Mouse (Mus musculus) C2C12 (cell line): ENCODE data around the gene Isoc2b. TPM values are rescaled to one million over a fixed set of nuclear protein-coding genes. Genes with fewer than 3 reads are reported as not detected.

Experiments used
- H3K27me3 ChIP-seq: one replicate; pipeline ENCODE4 v1.6.1; 2011; ENCODE audit not compliant: control insufficient read depth, insufficient read depth, insufficient read length
- H3K36me3 ChIP-seq: one replicate; pipeline ENCODE4 v1.6.1; 2011; ENCODE audit not compliant: control insufficient read depth, insufficient read depth
- H3K4me3 ChIP-seq: one replicate; pipeline ENCODE4 v1.5.1; 2011; ENCODE audit warnings: mild to moderate bottlenecking, control low read depth; ENCODE audit not compliant: poor library complexity, insufficient read depth, severe bottlenecking
- H3K79me2 ChIP-seq: one replicate; pipeline ENCODE4 v1.6.1; 2011; ENCODE audit not compliant: control insufficient read depth, insufficient read depth
- H3K79me3 ChIP-seq: one replicate; pipeline ENCODE4 v1.6.1; 2011; ENCODE audit warnings: low read depth, control low read depth
- H3ac ChIP-seq: one replicate; pipeline ENCODE3; 2011; ENCODE audit warnings: low read depth; ENCODE audit not compliant: control insufficient read depth, insufficient read length
- CEBPB ChIP-seq: IDR thresholded peaks from one replicate; pipeline ENCODE4 v1.6.1; 2011; ENCODE audit warnings: low read depth, mild to moderate bottlenecking, control low read depth, moderate library complexity
- CTCF ChIP-seq: IDR thresholded peaks from one replicate; pipeline ENCODE4 v1.5.1; 2011; ENCODE audit not compliant: control insufficient read depth, insufficient read depth, insufficient read length
- FOSL1 ChIP-seq: IDR thresholded peaks from one replicate; pipeline ENCODE4 v1.8.0; 2011; ENCODE audit warnings: mild to moderate bottlenecking, low read length; ENCODE audit not compliant: poor library complexity, insufficient read depth, severe bottlenecking
- MAX ChIP-seq: IDR thresholded peaks from one replicate; pipeline ENCODE4 v1.6.1; 2011; ENCODE audit warnings: mild to moderate bottlenecking, control low read depth
- MYOD1 ChIP-seq: IDR thresholded peaks from one replicate; pipeline ENCODE4 v1.6.1; 2011; ENCODE audit warnings: low read depth; ENCODE audit not compliant: control insufficient read depth, insufficient read length
- MYOG ChIP-seq: IDR thresholded peaks from one replicate; pipeline ENCODE4 v1.6.1; 2011; ENCODE audit not compliant: control insufficient read depth, insufficient read length; ENCODE audit errors: extremely low read depth
- USF1 ChIP-seq: IDR thresholded peaks from one replicate; pipeline ENCODE4 v1.6.1; 2011; ENCODE audit warnings: low read depth, mild to moderate bottlenecking, control low read depth, moderate library complexity
- polyA plus RNA-seq: library from polyadenylated mRNA; unstranded; fragments of >200 nt; fragmentation: generic; extraction: Trizol; gene quantifications from one replicate; pipeline ENCODE4 v1.2.1, GENCODE M21; 2012; ENCODE audit warnings: missing spikeins

Gene Isoc2b
- polyA plus RNA-seq, 1 experiment = 0.32 TPM

DNA sequence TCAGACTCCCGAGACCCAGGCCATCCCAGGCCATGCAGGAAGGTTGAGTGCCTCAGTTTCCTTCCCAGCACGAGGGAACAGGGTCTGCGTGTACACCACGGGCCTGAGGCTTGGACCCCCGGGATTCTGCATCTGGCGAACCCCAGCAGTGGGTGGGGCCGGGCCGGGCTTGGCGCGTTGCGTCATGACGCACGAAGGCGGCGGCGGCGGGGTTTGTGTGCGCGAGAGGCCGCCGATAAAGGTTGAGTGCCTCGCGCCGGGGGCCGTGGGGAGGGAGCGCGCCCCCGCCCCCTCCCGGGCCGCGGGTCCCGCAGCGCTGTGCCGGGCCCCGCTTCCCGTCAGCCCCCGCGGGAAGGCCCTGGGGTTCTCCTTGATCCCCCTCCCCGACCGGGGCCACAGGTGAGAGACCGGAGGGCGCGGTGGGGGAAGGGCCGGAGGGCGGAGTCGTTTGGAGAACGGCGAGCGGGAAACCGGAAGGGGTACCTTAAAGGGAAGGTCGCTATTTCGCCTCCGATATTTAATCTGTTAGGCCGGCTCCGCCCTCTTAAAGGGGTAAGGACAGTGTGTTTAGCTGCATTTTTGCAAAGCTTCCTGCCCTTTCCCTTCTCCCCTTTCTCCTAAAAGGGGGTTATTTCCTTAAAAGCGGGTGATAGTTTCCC is 45.1 kb upstream of the Isoc2b start, which contains the start of gene Zfp628:
TSS of gene Zfp628 (plus strand) at position 211 of the 659 bp plus-strand sequence.
- Histone ChIP-seq H3K36me3 (peaks cover 10% of the 10 kb centered on the region), H3K79me3 (peaks cover 9% of the 10 kb centered on the region), H3K4me3 (peak within 1 kb of the TSS; percentile 49), H3K79me2 (peaks cover 26% of the 10 kb centered on the region), H3ac (peak within 1 kb of the TSS; percentile 75), H3K27me3 (peaks cover 3% of the 10 kb centered on the region)
- no peak for TF ChIP-seq FOSL1
- TF ChIP-seq CEBPB = peak; percentile 19

DNA sequence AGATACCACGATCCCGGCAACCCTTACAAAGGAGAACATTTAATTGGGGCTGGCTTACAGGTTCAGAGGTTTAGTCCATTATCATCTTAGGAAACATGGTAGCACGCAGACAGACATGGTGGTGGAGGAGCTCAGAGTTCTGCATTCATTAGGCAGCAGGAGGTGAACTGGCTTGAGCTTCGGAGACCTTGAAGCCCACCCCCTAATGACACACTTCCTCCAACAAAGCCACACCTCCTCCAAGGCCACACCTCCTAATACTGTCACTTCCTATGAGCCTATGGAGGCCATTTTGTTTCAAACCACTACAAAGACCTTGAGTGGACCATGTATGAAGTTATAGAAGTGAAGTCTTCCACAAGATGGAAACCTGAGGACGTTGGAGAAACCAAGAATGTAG is 42.2 kb upstream of the Isoc2b start:
- Histone ChIP-seq H3K27me3 (peaks cover 11% of the 10 kb centered on the region), H3K79me3 (peaks cover 9% of the 10 kb centered on the region), H3K79me2 (peaks cover 18% of the 10 kb centered on the region), H3K36me3 (peaks cover under 1% of the 10 kb centered on the region), H3K4me3 (no peak overlapping the region), H3ac (no peak overlapping the region)
- TF ChIP-seq USF1 (no peak), CTCF (no peak), MYOG (no peak), MAX (no peak), MYOD1 (no peak), CEBPB (no peak), FOSL1 (no peak)

DNA sequence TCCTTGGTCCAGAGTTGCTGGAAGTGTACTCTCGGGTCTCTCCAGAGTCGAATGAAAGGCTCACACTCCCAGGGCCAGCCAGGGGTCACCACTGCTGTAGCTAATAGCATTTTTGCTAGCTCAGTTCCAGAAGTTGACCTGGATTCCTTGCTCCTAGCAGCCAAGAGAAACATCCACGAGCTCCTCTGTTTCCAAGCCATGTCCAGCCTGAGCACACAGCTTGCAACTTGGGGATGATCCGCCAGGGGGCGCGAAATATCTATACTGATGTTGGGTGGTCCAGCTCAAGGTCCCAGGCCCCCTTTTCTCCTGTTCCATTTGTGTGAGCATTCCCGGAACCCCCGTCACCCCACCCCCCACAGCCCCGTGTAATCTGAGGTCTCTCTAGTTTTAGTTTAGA is 41.5 kb upstream of the Isoc2b start:
- H3K36me3 ChIP-seq = no peaks in the 10 kb centered on the region
- H3K4me3 ChIP-seq = no peak overlapping the region
- H3K79me2 ChIP-seq = peaks cover 11% of the 10 kb centered on the region
- no peak overlapping the region for H3ac ChIP-seq
- TF ChIP-seq MYOG (no peak), CEBPB (no peak), CTCF (peak; percentile 30)
- H3K79me3 ChIP-seq = peaks cover 6% of the 10 kb centered on the region
- peaks cover 18% of the 10 kb centered on the region for H3K27me3 ChIP-seq

DNA sequence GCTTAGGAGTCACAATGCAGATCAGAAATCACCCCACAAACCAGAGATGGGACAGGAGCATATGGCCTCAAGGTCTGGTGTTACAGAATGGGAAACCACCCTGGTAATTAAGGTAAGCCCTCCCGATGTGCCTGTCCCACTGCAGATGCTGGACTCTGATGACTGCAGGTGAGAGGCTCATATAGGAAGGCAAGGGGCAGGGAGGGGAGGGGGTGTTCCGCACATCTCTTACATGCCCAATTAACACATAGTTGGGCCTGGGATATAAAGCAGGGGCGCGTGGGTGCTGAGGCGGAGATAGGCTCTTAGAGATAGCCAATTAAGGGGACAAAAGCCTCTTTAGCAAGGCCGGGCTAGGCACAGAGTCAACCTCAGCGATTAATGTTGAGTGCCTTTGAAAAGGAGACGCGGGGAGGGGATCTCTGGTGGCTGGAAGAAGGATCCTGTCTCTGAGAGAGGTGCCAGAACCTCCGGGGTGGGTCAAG is 36.5 kb upstream of the Isoc2b start, which contains the start of gene Gm36210:
TSS of gene Gm36210 (minus strand) at position 51 of the 485 bp plus-strand sequence.
- Histone ChIP-seq H3K79me2 (no peaks in the 10 kb centered on the region), H3ac (no peak within 1 kb of the TSS), H3K27me3 (peaks cover 27% of the 10 kb centered on the region), H3K79me3 (no peaks in the 10 kb centered on the region), H3K4me3 (no peak within 1 kb of the TSS), H3K36me3 (no peaks in the 10 kb centered on the region)
- TF ChIP-seq FOSL1 (no peak), MAX (no peak), CTCF (no peak), MYOG (no peak), USF1 (no peak), MYOD1 (no peak), CEBPB (no peak)

DNA sequence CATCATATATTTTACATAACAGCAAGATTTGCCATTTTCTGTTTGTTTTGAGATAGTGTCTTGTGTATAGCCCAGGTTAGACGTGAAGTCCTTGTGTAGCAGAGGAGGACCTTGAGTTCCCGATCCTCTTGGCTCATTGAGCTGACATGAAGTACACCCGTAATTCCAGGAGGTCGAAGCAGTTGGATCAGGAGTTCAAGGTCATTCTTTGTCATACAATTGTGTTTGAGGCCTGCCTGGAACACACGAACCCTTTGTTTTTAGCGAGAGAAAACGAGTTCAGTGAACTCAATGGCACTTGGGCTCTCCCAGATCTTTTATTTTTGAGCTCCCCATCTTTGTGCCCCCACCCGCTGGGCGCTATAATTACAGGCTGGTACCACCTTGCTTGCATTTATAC is 32.3 kb upstream of the Isoc2b start:
- Histone ChIP-seq H3K4me3 (no peak overlapping the region), H3K79me3 (no peaks in the 10 kb centered on the region), H3K36me3 (no peaks in the 10 kb centered on the region), H3K27me3 (peaks cover 17% of the 10 kb centered on the region), H3K79me2 (no peaks in the 10 kb centered on the region), H3ac (no peak overlapping the region)
- TF ChIP-seq MAX (no peak), CTCF (no peak), FOSL1 (no peak), MYOG (no peak), CEBPB (no peak), USF1 (no peak), MYOD1 (no peak)

DNA sequence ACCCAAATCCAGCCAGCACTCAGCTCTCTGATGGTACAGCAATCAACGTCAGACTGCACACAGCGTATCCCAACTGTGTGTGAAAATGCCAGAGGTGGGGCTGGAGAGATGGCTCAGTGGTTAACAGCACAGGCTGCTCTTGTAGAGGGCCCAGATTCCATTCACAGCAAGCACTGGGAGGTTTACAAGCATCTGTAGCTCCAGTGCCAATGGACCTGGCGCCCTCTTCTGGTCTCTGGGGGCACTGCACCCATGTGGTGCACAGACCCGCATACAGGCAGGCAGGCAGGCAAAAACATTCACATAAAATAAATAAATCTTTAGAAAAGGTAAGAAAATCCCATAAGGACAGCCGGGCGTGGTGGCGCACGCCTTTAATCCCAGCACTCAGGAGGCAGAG is 31.1 kb upstream of the Isoc2b start:
- Histone ChIP-seq H3K79me3 (no peaks in the 10 kb centered on the region), H3K27me3 (peaks cover 5% of the 10 kb centered on the region), H3K36me3 (no peaks in the 10 kb centered on the region), H3K4me3 (no peak overlapping the region), H3ac (no peak overlapping the region), H3K79me2 (no peaks in the 10 kb centered on the region)
- TF ChIP-seq FOSL1 = no peak
- no peak for TF ChIP-seq CEBPB
- TF ChIP-seq USF1 = no peak
- no peak for TF ChIP-seq MAX
- no peak for TF ChIP-seq MYOD1
- TF ChIP-seq MYOG = no peak
- no peak for TF ChIP-seq CTCF
